Mouse (Mus musculus) lung, adult 2 months (tissue): ENCODE results near the gene Mrpl2.

Experiments used
- CTCF ChIP-seq: fragments of 200-500 bp; IDR thresholded peaks from 2 replicates; pipeline ENCODE4 v1.5.1; 2011; ENCODE audit warnings: mild to moderate bottlenecking, low read length, control low read depth; ENCODE audit not compliant: insufficient read depth
- POLR2A ChIP-seq: fragments of 200-500 bp; IDR thresholded peaks from 2 replicates; pipeline ENCODE4 v1.6.1; 2011; ENCODE audit warnings: low read depth, mild to moderate bottlenecking, control low read depth, low read length, borderline replicate concordance; ENCODE audit errors: extremely low read depth

- TF ChIP-seq CTCF (no peak), POLR2A (no peak)
Measured at GRCm38 (mm10) chr17:46642060-46642459, 4.0 kb upstream of the Mrpl2 start.
